Comparison of ENCODE assay signal across 8 mouse cellular contexts in genomic region chr1:171410947-171411484, GRCm38 (mm10). TPM values are rescaled to one million over a fixed set of nuclear protein-coding genes. Genes with fewer than 3 reads are reported as not detected.
DNase-seq lines count a peak whose midpoint lies in the region; ATAC-seq lines count a peak whose summit lies in the region.

Gene Usf1, plus strand, starts transcription at chr1:171411313.

- no peaks in the 10 kb centered on the region; the same call in 1 of the 2 replicates for H3K27me3 ChIP-seq in hindbrain, embryonic 11.5 days (ENCODE audit: control insufficient read depth, insufficient read depth, low read length)

- under 1% methylated on average over 36 of the region's 36 CpGs for whole genome bisulfite sequencing in hindbrain, embryonic 11.5 days

- H3K9ac ChIP-seq in hindbrain, embryonic 11.5 days (ENCODE audit: low read depth, low read length): peak within 1 kb of the TSS; percentile 99

- H3K4me1 ChIP-seq in hindbrain, embryonic 11.5 days (replicated peaks; ENCODE audit: control insufficient read depth, insufficient read depth, low read length): no peaks in the 10 kb centered on the region

- H3K4me2 ChIP-seq in hindbrain, embryonic 11.5 days (replicated peaks; ENCODE audit: low read depth, low read length): peak within 1 kb of the TSS; percentile 47

- H3K4me3 ChIP-seq in hindbrain, embryonic 11.5 days (ENCODE audit: low read depth, low read length): peak within 1 kb of the TSS; percentile 99

- no peaks in the 10 kb centered on the region for H3K9me3 ChIP-seq in hindbrain, embryonic 11.5 days (ENCODE audit: control insufficient read depth, low read length)

- H3K36me3 ChIP-seq in hindbrain, embryonic 11.5 days (ENCODE audit: control insufficient read depth, insufficient read depth, low read length): no peaks in the 10 kb centered on the region

- peak; percentile 97 for DNase-seq in Muller cell, postnatal 12 days (ENCODE audit: inconsistent ontology term)
- DNase-seq in cerebellum, adult 9-11 months: peak; percentile 95
- DNase-seq in frontal cortex, adult 2 months (ENCODE audit: extremely low spot score in 1 of 2, low spot score in 1 of 2): peak; percentile 91 to 95
- peak; percentile 95 for DNase-seq in hindbrain, embryonic 11.5 days (ENCODE audit: low spot score)
- peak; percentile 94 to 95 for DNase-seq in layer of hippocampus, postnatal 10 days (ENCODE audit: low spot score in 2 of 2)
- peak; percentile 97 for DNase-seq in lung, postnatal 10 days
- DNase-seq in ovary, postnatal 36 days (ENCODE audit: low spot score): peak; percentile 94
- DNase-seq in thymus, postnatal 25 days: peak; percentile 96

- peak within 1 kb of the TSS; percentile 86 for H3K27ac ChIP-seq in hindbrain, embryonic 11.5 days (ENCODE audit: low read depth, low read length)

- peak; percentile 96 for ATAC-seq in hindbrain, embryonic 11.5 days (ENCODE audit: low FRiP score)

RNA-seq across cellular contexts. Expression of gene Usf1, which starts in this region (rescaled TPM):
- polyA plus RNA-seq in frontal cortex, adult 2 months (2012; rRNA removed): 105 and 119 TPM in 2 replicates
- 122 and 143 TPM in 2 replicates for polyA plus RNA-seq in hindbrain, embryonic 11.5 days (2014; fragmentation: Nextera tagmentation; extraction: Ambion mirVana)
- 100 to 1,000 TPM; 114 to 121 TPM for total RNA-seq in layer of hippocampus, postnatal 10 days (2021)

Comparison
In these comparisons a context has a peak if more than half of its experiments do, and no peak if none do; other contexts are left out.
1. Peak in every context shown above with its lines: DNase-seq, ATAC-seq, H3K4me3 ChIP-seq and H3K27ac ChIP-seq.